Mouse (Mus musculus) large intestine, adult 2 months (tissue): ENCODE measurements around the gene Angpt4. TPM values are rescaled to one million over a fixed set of nuclear protein-coding genes. Genes with fewer than 3 reads are reported as not detected.

Experiments used
- DNase-seq: peaks from one replicate; pipeline ENCODE4 v3.0.0-alpha.2; 2012; ENCODE audit warnings: low read depth, low spot score
- WGBS: fragments of 180-500 bp; shearing (Covaris S2); methylation state at CpG from one replicate; pipeline ENCODE4 v1.1.7; 2018; 5-methylcytosine and 5-hydroxymethylcytosine counted together
- polyA plus RNA-seq: library from polyadenylated mRNA; depleted of rRNA; stranded (reverse); fragments of >200 nt; gene quantifications from 2 replicates; pipeline ENCODE4 v1.2.3, GENCODE M21; 2012; rRNA removed

Angpt4 gene
- polyA plus RNA-seq, 1 experiment = 0.32 TPM

GRCm38 (mm10) chr2:151977689-151978440, 66.9 kb downstream of the Angpt4 start:
- DNase-seq = no peak
- 60% methylated on average over 4 of the region's 4 CpGs for WGBS

DNA sequence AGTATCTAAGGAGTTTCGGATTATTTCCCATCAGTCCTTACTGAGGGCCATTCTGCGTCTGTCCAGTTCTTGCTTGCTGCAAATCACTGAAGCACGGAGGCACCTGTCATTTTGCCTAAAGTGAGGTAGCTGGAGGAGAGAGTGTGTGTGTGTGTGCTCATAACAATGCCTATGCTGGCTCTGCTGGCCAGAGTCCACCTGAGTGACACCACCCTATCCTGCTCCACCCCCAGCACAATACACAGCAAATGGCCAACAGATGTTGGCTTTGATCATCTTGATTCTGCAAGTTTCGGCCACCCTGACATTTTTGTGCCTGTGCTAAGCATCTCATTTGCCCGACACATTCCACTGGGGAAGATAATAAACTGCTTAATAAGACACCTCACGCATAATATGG, 67.5 kb downstream of the Angpt4 start:
- WGBS = 37% methylated on average over 6 of the region's 6 CpGs
- no peak for DNase-seq

- under 1% methylated on average over 46 of the region's 46 CpGs for WGBS
- DNase-seq = no peak
Measured at GRCm38 (mm10) chr2:151979470-151980354, 68.7 kb downstream of the Angpt4 start, which contains the start of gene Fam110a. Gene Fam110a, minus strand, starts transcription at chr2:151980219.

DNA sequence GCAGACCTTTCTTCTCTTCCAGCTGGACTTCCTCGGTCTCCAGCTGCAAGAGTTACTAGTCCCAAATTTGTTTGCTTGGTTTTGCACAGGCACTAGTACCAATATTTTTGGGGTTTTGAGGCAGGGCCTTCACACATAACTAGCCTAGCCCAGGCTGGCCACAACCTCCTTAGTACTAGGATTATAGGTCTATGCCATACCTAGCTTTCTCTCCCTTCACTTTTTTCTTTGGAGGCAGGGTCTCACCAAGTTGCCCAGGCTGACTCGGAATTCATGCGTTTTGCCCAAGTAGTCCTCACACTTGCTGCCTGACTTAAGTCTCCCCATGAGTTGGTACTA, 69.3 kb downstream of the Angpt4 start:
- 43% methylated on average over 3 of the region's 3 CpGs for WGBS
- DNase-seq = no peak

GRCm38 (mm10) chr2:151981268-151981667, 70.3 kb downstream of the Angpt4 start:
- 75% methylated on average over 6 of the region's 6 CpGs for WGBS
- DNase-seq = no peak

GRCm38 (mm10) chr2:151982476-151982875, 71.5 kb downstream of the Angpt4 start:
- no peak for DNase-seq

- DNase-seq = no peak
- 52% methylated on average over 9 of the region's 9 CpGs for WGBS
Measured at GRCm38 (mm10) chr2:151984019-151984418, 73.0 kb downstream of the Angpt4 start.

DNA sequence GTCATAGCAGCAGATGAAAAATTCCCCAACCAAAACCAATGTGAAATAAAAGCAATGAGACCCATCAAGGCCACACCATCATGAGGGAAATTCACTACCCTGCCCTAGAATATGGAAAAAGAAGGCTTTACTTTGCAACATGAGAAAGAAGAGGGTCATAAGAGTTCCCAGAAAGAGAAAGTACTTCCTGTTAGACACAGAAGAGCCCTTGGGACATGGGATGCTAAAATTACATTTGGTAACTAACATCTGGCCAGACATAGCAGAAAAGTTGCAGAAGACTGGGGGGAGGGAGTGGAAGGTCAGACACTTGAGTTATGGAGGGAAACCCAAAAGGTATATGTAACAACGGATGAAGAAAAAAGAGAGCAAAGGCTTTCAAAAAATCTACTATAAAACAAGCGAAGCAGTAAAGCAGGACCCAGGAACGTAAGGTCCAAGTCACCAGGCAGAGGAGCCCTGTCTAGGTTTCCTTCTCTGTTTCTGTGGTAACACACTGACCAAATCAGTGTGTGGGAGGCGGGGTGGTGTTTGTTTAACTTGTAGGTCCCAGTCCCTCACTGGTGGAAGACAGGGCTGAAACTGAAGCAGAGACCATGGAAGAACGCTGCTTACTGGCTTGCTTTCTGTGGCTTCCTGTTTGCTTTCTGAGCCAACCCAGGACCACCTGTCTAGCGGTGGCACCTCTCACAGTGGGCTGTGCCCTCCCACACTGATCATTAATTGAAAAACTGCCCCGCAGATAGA, 74.6 kb downstream of the Angpt4 start:
- WGBS = 53% methylated on average over 7 of the region's 7 CpGs

GRCm38 (mm10) chr2:151986958-151987357, 75.9 kb downstream of the Angpt4 start:
- no peak for DNase-seq
- WGBS = 74% methylated on average over 8 of the region's 8 CpGs

More for the DNA sequence above, 74.6 kb downstream of the Angpt4 start:
- DNase-seq = no peak

GRCm38 (mm10) chr2:151988978-151989377, 78.0 kb downstream of the Angpt4 start:
- WGBS = 66% methylated on average over 2 of the region's 2 CpGs
- DNase-seq = no peak

DNA sequence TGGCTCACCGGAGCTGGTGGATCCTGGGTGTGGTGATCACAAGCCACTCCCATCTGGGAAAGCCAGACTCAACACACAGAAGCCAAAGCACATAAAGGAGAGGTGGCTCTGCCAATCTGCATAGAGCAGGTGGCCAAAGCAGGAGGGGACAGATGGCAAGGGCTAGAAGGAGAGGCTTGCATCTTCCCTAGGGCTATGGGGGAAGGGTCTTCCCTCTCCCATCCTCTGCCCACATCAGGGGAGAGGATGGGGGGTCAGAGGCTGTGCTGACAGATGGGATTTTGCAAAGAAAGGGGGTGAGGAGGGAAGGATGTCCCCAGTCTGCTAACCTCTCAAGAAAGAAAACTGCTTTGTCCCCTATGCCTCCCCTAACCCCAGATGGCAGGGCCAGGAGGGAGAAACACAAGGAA, 80.0 kb downstream of the Angpt4 start:
- no peak for DNase-seq
- 6% methylated on average over 1 of the region's 1 CpGs for WGBS

GRCm38 (mm10) chr2:151991446-151991845, 80.4 kb downstream of the Angpt4 start:
- DNase-seq = no peak
- 52% methylated on average over 5 of the region's 5 CpGs for WGBS

DNA sequence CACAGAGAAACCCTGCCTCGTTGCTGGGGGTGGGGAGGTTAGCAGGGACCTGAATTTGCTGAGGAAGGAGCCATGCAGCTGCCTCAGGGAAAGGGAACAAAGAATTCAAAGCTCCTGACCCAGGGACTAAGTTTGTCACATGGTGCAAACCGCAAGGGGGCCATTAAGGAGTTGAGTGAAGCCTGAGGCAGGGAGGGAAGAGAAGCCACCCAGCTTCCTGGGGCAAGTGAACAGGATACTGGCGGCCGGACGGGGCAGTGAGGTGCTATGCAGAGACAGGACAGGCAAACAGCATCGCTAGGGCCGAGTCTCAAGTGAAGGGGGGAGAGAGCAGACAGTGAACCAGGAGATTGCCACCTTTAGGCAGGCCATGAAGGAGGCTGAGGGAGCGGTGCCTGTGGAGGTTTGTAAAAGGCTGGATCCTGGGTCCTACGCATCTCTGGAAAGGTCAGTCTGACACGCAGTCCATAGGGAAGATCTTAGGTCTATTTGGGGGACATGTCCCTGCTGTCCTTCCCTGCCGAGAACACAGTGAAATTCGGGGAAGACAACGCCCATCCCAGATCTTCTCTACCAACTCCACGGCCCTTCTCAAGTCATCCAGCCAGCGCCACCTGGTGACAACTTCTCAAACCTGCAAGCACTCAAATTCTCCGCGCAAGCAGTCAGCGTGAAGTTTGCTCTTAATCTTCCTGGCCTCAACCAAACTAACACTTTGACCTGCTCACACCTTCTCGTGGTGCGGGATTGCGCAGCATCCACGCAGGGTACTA, 83.5 kb downstream of the Angpt4 start:
- no peak for DNase-seq
- 14% methylated on average over 22 of the region's 22 CpGs for WGBS

Other genes with a start within 250 kb of the Angpt4 start
- gene Rad21l, start 242.7 kb upstream of the Angpt4 start, polyA plus RNA-seq = not detected in 2 replicates
- gene Tmem74b, start 209.2 kb upstream of the Angpt4 start, polyA plus RNA-seq = 0.22 and 0.36 TPM in 2 replicates
- 35.9 and 39.1 TPM in 2 replicates for gene Psmf1, start 167.0 kb upstream of the Angpt4 start, polyA plus RNA-seq
- not detected in 2 replicates for gene Rspo4, start 68.3 kb upstream of the Angpt4 start, polyA plus RNA-seq
- 12.3 and 16.3 TPM in 2 replicates for gene Fam110a, start 69.0 kb downstream of the Angpt4 start, polyA plus RNA-seq
- 115 and 152 TPM in 2 replicates for gene Slc52a3, start 85.3 kb downstream of the Angpt4 start, polyA plus RNA-seq
- not detected in 2 replicates for gene Scrt2, start 170.3 kb downstream of the Angpt4 start, polyA plus RNA-seq
- gene Srxn1, start 194.3 kb downstream of the Angpt4 start, polyA plus RNA-seq = 342 and 494 TPM in 2 replicates
- 1.6 and 1.7 TPM in 2 replicates for gene Tcf15, start 232.4 kb downstream of the Angpt4 start, polyA plus RNA-seq